Mouse (Mus musculus) urinary bladder, postnatal 10 days (tissue): ENCODE measurements at regions not wholly inside any gene's neighbourhood (a gene's known extent, or its start where the extent isn't known, plus 50 kb on each side); places are given as distances from the start of the nearest gene placed in this dataset.

Experiments
- DNase-seq: peaks from one replicate; pipeline ENCODE4 v3.0.0; 2022; ENCODE audit warnings: low spot score

GRCm38 (mm10) chr4:101342071-101342762 lies 76.9 kb upstream of the Ak4 start:
- no peak for DNase-seq

GRCm38 (mm10) chr4:101340741-101341140 lies 75.7 kb upstream of the Jak1 start:
- no peak for DNase-seq

- DNase-seq, result no peak
Observed at GRCm38 (mm10) chr4:101338211-101338610, 73.1 kb upstream of the Jak1 start.

GRCm38 (mm10) chr4:101336811-101337210 lies 71.7 kb upstream of the Jak1 start:
- DNase-seq, result no peak

GRCm38 (mm10) chr4:101336371-101336770 lies 71.3 kb upstream of the Jak1 start:
- DNase-seq, result no peak

- DNase-seq, result no peak
Observed at GRCm38 (mm10) chr4:101333868-101334267, 68.8 kb upstream of the Jak1 start.

- no peak for DNase-seq
Observed at GRCm38 (mm10) chr4:101333036-101333435, 68.0 kb upstream of the Jak1 start.

GRCm38 (mm10) chr4:101331231-101331630 lies 66.1 kb upstream of the Jak1 start:
- DNase-seq, result no peak

- no peak for DNase-seq
Observed at GRCm38 (mm10) chr4:101329060-101329459, 64.0 kb upstream of the Jak1 start.

- no peak for DNase-seq
Observed at GRCm38 (mm10) chr4:101326067-101326466, 61.0 kb upstream of the Jak1 start.

- no peak for DNase-seq
Observed at GRCm38 (mm10) chr4:101321731-101322130, 56.6 kb upstream of the Jak1 start.

GRCm38 (mm10) chr4:101320587-101320986 lies 55.5 kb upstream of the Jak1 start:
- no peak for DNase-seq

GRCm38 (mm10) chr4:101319681-101320220 lies 54.7 kb upstream of the Jak1 start:
- no peak for DNase-seq

- no peak for DNase-seq
Observed at GRCm38 (mm10) chr4:101318836-101319235, 53.8 kb upstream of the Jak1 start.

GRCm38 (mm10) chr4:101316061-101316460 lies 51.0 kb upstream of the Jak1 start:
- DNase-seq, result no peak
